In the genomic region with DNA sequence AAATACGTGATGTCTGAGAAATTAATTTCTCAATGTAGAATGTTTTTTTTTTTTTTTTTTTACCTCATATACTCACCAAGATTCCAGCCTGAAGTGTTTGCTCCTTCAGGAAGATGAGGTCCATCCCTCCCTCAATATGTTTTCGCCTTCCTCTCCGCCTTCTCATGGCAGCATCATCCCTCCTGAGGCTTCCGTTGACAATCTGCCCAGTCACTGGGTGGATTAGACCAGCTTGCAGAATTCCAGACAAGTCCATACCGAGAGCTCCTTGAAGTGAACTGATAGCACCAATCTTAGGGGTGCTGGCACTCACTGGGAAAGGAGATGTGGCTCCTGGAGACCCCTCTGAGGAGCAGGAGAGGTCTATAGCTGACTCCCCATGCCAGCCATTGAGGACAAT, we compare ENCODE assay signal across 16 mouse cellular contexts. TPM values are rescaled to one million over a fixed set of nuclear protein-coding genes. Genes with fewer than 3 reads are reported as not detected.
DNase-seq lines count a peak whose midpoint lies in the region; TF ChIP-seq lines count a peak whose summit lies in the region.
"Had no signal": no experiment of that assay in that cellular context is flagged by ENCODE, and none has a peak within 500 bp of the region (broad histone marks: within the 10 kb centered on the region; RNA-seq: fewer than 3 reads in every experiment).

No protein-coding gene starts in this region.

- H3K27ac ChIP-seq in gastrocnemius, adult 2 months = no peak overlapping the region
- H3K27ac ChIP-seq in left cerebral cortex, adult 2 months = 0 out of 2 replicates have a peak overlapping the region, but pooled peaks have one; percentile 44
- H3K27ac ChIP-seq: embryonic facial prominence, embryonic 13.5 days; forebrain, embryonic 12.5 days; heart, embryonic 13.5 days; hindbrain, embryonic 12.5 days had no signal

- no peak for TF ChIP-seq CTCF in gastrocnemius, adult 2 months (IDR thresholded peaks at IDR 0.05)
- no peak for TF ChIP-seq CTCF in left cerebral cortex, adult 2 months (IDR thresholded peaks at IDR 0.05)

- peak; percentile 49 to 68 for DNase-seq in cerebellum, postnatal 25 days
- no peak for DNase-seq in cerebellum, postnatal 4 days (ENCODE audit: low spot score in 2 of 2)
- peak; percentile 63 for DNase-seq in gastrocnemius, adult 2 months
- DNase-seq in gastrocnemius, postnatal 10 days = no peak
- no peak for DNase-seq in left cerebral cortex, adult 2 months (ENCODE audit: extremely low spot score in 1 of 2, low spot score in 2 of 2)
- DNase-seq in left cerebral cortex, adult 18-20 months (ENCODE audit: low spot score in 2 of 2) = no peak
- peak; percentile 32 for DNase-seq in skeletal muscle tissue, adult 2 months (ENCODE audit: low read depth, low spot score)
- DNase-seq: adrenal gland, postnatal 14 days; heart, postnatal 4 days had no signal

- intact Hi-C loops in gastrocnemius, adult 2 months (cut with DNase I) = loop anchor here (5.0 kb wide), 1 partner anchor 363 kb away; no protein-coding TSS in a partner anchor
- intact Hi-C loops in left cerebral cortex, adult 2 months (cut with DNase I) = no loop called here

- no peak overlapping the region for H3K4me3 ChIP-seq in gastrocnemius, adult 2 months
- H3K4me3 ChIP-seq in left cerebral cortex, adult 2 months = no peak overlapping the region
- H3K4me3 ChIP-seq: embryonic facial prominence, embryonic 13.5 days; forebrain, embryonic 12.5 days; heart, embryonic 13.5 days; hindbrain, embryonic 12.5 days had no signal

RNA-seq across cellular contexts. Expression of gene Emilin3, which starts 47.8 kb away (rescaled TPM):
- under 1 TPM; 0.20 to 0.23 TPM for total RNA-seq in gastrocnemius, adult 2 months (2021)
- 1 to 10 TPM; 6.9 to 8.2 TPM for total RNA-seq in gastrocnemius, postnatal 10 days (2021)
- under 1 TPM; 0.45 to 0.49 TPM for total RNA-seq in left cerebral cortex, adult 2 months (2021)
- total RNA-seq in left cerebral cortex, adult 18-20 months (2021) = under 1 TPM in 1 of 2 experiments, not detected in 1; 0.26 TPM
- total RNA-seq: adrenal gland, adult 18-20 months; CH12.LX; granulocyte monocyte progenitor cell, adult 5-6 weeks had no signal

Comparison
In these comparisons a context has a peak if more than half of its experiments do, and no peak if none do; other contexts are left out.
1. DNase-seq: peak in cerebellum, postnatal 25 days (2 of 2), gastrocnemius, adult 2 months (single experiment) and skeletal muscle tissue, adult 2 months (single experiment); none in cerebellum, postnatal 4 days (0 of 2), gastrocnemius, postnatal 10 days (single experiment), left cerebral cortex, adult 2 months (0 of 2) and left cerebral cortex, adult 18-20 months (0 of 2).
2. RNA of gene Emilin3, which starts 47.8 kb away (total RNA-seq): 6.9 to 8.2 TPM in gastrocnemius, postnatal 10 days; 0.45 to 0.49 TPM in left cerebral cortex, adult 2 months, 0.26 TPM in left cerebral cortex, adult 18-20 months and 0.20 to 0.23 TPM in gastrocnemius, adult 2 months; every median in the first group is over 4 times any median in the second.